Mouse (Mus musculus) MEL (cell line): ENCODE measurements around the gene Artn. TPM values are rescaled to one million over a fixed set of nuclear protein-coding genes. Genes with fewer than 3 reads are reported as not detected.

Source experiments
- DNase-seq: peaks from one replicate; pipeline ENCODE4 v3.0.0; 2011; ENCODE audit warnings: low read depth, low spot score
- H3K27ac ChIP-seq: 2 replicates; pipeline ENCODE4 v1.5.1; 2012; ENCODE audit warnings: low read depth, mild to moderate bottlenecking, control low read depth, low read length, moderate library complexity; ENCODE audit not compliant: control insufficient read depth
- H3K27me3 ChIP-seq, 2 experiments: fragments of 150-350 bp in 1 of 2; sonication (generic) in 1 of 2; 2 replicates each; pipeline ENCODE4 v1.6.1; 2012; ENCODE audit warnings: low read length in 2 of 2, mild to moderate bottlenecking in 2 of 2, improper control_type of control experiment in 1 of 2, moderate library complexity in 1 of 2; ENCODE audit not compliant: insufficient read depth in 2 of 2, control insufficient read depth in 1 of 2
- H3K36me3 ChIP-seq, 2 experiments: 2 replicates each; pipeline ENCODE4 v1.6.1; 2012 to 2014; ENCODE audit warnings: low read length in 2 of 2, improper control_type of control experiment in 1 of 2, inconsistent platforms in 1 of 2, mild to moderate bottlenecking in 1 of 2; ENCODE audit not compliant: insufficient read depth in 2 of 2, control insufficient read depth in 1 of 2
- H3K4me1 ChIP-seq, 2 experiments: fragments of 150-350 bp in 1 of 2; sonication (generic) in 1 of 2; 2 replicates each; pipeline ENCODE4 v1.6.1; 2012; ENCODE audit warnings: low read length in 2 of 2, improper control_type of control experiment in 1 of 2, mild to moderate bottlenecking in 1 of 2; ENCODE audit not compliant: insufficient read depth in 2 of 2, control insufficient read depth in 1 of 2
- H3K4me3 ChIP-seq, 2 experiments: fragments of 150-350 bp in 1 of 2; sonication (generic) in 1 of 2; 2 replicates each; pipeline ENCODE4 v1.5.1; 2012; ENCODE audit warnings: low read depth in 2 of 2, low read length in 2 of 2, mild to moderate bottlenecking in 2 of 2, moderate library complexity in 2 of 2, control low read depth in 1 of 2, improper control_type of control experiment in 1 of 2; ENCODE audit not compliant: control insufficient read depth in 1 of 2, insufficient read depth in 1 of 2
- H3K79me2 ChIP-seq: 2 replicates; pipeline ENCODE4 v1.6.1; 2012; ENCODE audit warnings: mild to moderate bottlenecking, low read length, moderate library complexity; ENCODE audit not compliant: control insufficient read depth, poor library complexity, insufficient read depth
- H3K9ac ChIP-seq: 2 replicates; pipeline ENCODE4 v1.6.1; 2012; ENCODE audit warnings: low read depth, mild to moderate bottlenecking, control low read depth, low read length, moderate library complexity; ENCODE audit not compliant: control insufficient read depth, poor library complexity, severe bottlenecking
- H3K9me3 ChIP-seq: fragments of 150-350 bp; sonication (generic); replicated peaks from 2 replicates; pipeline ENCODE4 v1.6.1; 2012; ENCODE audit warnings: mild to moderate bottlenecking, low read length, improper control_type of control experiment, moderate library complexity; ENCODE audit not compliant: insufficient read depth
- BHLHE40 ChIP-seq: IDR thresholded peaks from 2 replicates; pipeline ENCODE4 v1.6.1; 2012; ENCODE audit warnings: low read depth, mild to moderate bottlenecking, inconsistent platforms, low read length, improper control_type of control experiment, borderline replicate concordance
- CHD1 ChIP-seq: IDR thresholded peaks from 2 replicates; pipeline ENCODE4 v1.6.1; 2012; ENCODE audit warnings: low read depth, mild to moderate bottlenecking, inconsistent platforms, low read length, improper control_type of control experiment
- CTCF ChIP-seq, 3 experiments: IDR thresholded peaks in 2 of 3; conservative IDR thresholded peaks in 1 of 3; 2 replicates each; pipeline ENCODE4 v1.5.1; 2011 to 2012; ENCODE audit warnings: low read length in 3 of 3, low read depth in 2 of 3, mild to moderate bottlenecking in 2 of 3, improper control_type of control experiment in 1 of 3, inconsistent platforms in 1 of 3, mixed read lengths in 1 of 3, moderate library complexity in 1 of 3; ENCODE audit not compliant: control insufficient read depth in 1 of 3, insufficient read depth in 1 of 3, poor library complexity in 1 of 3, severe bottlenecking in 1 of 3
- GABPA ChIP-seq: IDR thresholded peaks from 2 replicates; pipeline ENCODE4 v1.6.1; 2012; ENCODE audit warnings: low read depth, mild to moderate bottlenecking, inconsistent platforms, low read length, improper control_type of control experiment, moderate library complexity
- JUND ChIP-seq: IDR thresholded peaks from 2 replicates; pipeline ENCODE4 v1.6.1; 2011; ENCODE audit warnings: low read depth, mild to moderate bottlenecking, improper control_type of control experiment, low read length
- KAT2A ChIP-seq: conservative IDR thresholded peaks from 2 replicates; pipeline ENCODE4 v1.6.1; 2012; ENCODE audit warnings: low read depth, low read length, improper control_type of control experiment, inconsistent platforms
- MAX ChIP-seq: IDR thresholded peaks from 2 replicates; pipeline ENCODE4 v1.6.1; 2011; ENCODE audit warnings: low read length, improper control_type of control experiment
- MEF2A ChIP-seq: IDR thresholded peaks from 2 replicates; pipeline ENCODE4 v1.6.1; 2014; ENCODE audit warnings: low read depth, mild to moderate bottlenecking, inconsistent platforms, low read length, improper control_type of control experiment; ENCODE audit not compliant: poor library complexity, insufficient replicate concordance, severe bottlenecking; ENCODE audit errors: extremely low read depth
- MXI1 ChIP-seq: IDR thresholded peaks from 2 replicates; pipeline ENCODE4 v1.6.1; 2011; ENCODE audit warnings: mild to moderate bottlenecking, low read depth, low read length, improper control_type of control experiment
- POLR2AphosphoS5 ChIP-seq: IDR thresholded peaks from 2 replicates; pipeline ENCODE4 v1.6.1; 2012; ENCODE audit warnings: low read depth, borderline replicate concordance, mild to moderate bottlenecking, inconsistent platforms, low read length, moderate library complexity, mixed read lengths
- RAD21 ChIP-seq: IDR thresholded peaks from 2 replicates; pipeline ENCODE4 v1.6.1; 2011; ENCODE audit warnings: mild to moderate bottlenecking, low read depth, low read length, improper control_type of control experiment
- RCOR1 ChIP-seq: IDR thresholded peaks from 2 replicates; pipeline ENCODE4 v1.6.1; 2012; ENCODE audit warnings: low read depth, mild to moderate bottlenecking, inconsistent platforms, low read length, improper control_type of control experiment
- TAL1 ChIP-seq: IDR thresholded peaks from 2 replicates; pipeline ENCODE4 v1.6.1; 2012; ENCODE audit warnings: mild to moderate bottlenecking, inconsistent platforms, low read length, moderate library complexity, mixed read lengths
- TBP ChIP-seq: IDR thresholded peaks from 2 replicates; pipeline ENCODE4 v1.8.0; 2011; ENCODE audit warnings: low read depth, low read length, improper control_type of control experiment
- TCF12 ChIP-seq: IDR thresholded peaks from 2 replicates; pipeline ENCODE4 v1.6.1; 2014; ENCODE audit warnings: low read depth, mild to moderate bottlenecking, inconsistent platforms, low read length, improper control_type of control experiment, moderate library complexity
- ZKSCAN1 ChIP-seq: IDR thresholded peaks from 2 replicates; pipeline ENCODE4 v1.6.1; 2012; ENCODE audit warnings: low read depth, mild to moderate bottlenecking, inconsistent platforms, low read length, improper control_type of control experiment, moderate library complexity
- polyA plus RNA-seq, 2 experiments: library from polyadenylated mRNA; stranded (reverse) in 1 of 2; unstranded in 1 of 2; fragments of >175 nt in 1 of 2; fragments of >200 nt in 1 of 2; gene quantifications; 2 replicates each; pipeline versions ENCODE4 v1.2.1 to v1.2.4; 2012; ENCODE audit warnings: low replicate concordance in 2 of 2, low read depth in 1 of 2; ENCODE audit not compliant: insufficient read length in 2 of 2, insufficient read depth in 1 of 2, missing spikeins in 1 of 2
- total RNA-seq: library from RNA; depleted of rRNA; stranded (reverse); fragments of 300-350 nt; gene quantifications from 2 replicates; pipeline ENCODE4 v1.2.3, GENCODE M21; 2012

Gene Artn
- total and polyA plus RNA-seq, 3 experiments = 0.08 to 0.21 TPM; not detected in 1

DNA sequence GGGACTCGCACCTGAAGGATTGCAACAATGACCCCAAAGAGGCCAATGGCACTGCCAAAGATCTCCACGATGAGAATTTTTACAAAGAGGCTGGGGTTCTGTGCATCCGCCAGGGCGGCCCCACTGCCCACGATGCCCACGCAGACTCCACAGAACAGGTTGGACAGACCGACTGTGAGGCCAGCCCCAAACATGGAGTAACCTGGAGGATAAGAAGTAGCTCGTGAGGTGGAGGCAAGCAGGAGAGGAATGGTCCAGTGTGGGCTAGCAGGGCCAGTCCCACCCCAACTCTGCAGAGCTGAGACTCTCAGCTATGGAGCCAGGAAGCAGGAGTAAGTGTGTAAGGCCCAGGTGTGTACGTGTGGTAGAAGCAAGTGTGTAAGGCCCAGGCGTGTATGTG, 44.5 kb downstream of the Artn start:
- H3K79me2 ChIP-seq = peaks cover 15% of the 10 kb centered on the region
- H3K4me3 ChIP-seq = no peak overlapping the region
- H3K27me3 ChIP-seq = no peaks in the 10 kb centered on the region
- H3K27ac ChIP-seq = no peak overlapping the region
- TF ChIP-seq MXI1 (no peak), RAD21 (no peak), RCOR1 (no peak), CHD1 (no peak), GABPA (no peak), TBP (no peak), JUND (no peak), KAT2A (no peak), TAL1 (no peak), ZKSCAN1 (no peak), POLR2AphosphoS5 (no peak), CTCF (IDR thresholded peaks at IDR 0.05 in 2 of 3, conservative IDR thresholded peaks at IDR 0.05 in 1 of 3; ENCODE audit: control insufficient read depth in 1 of 3, insufficient read depth in 1 of 3, low read depth in 2 of 3, low read length in 3 of 3, poor library complexity in 1 of 3, severe bottlenecking in 1 of 3) (no peak), MEF2A (no peak), BHLHE40 (no peak), MAX (no peak), TCF12 (no peak)
- H3K4me1 ChIP-seq = peaks cover 0 to 10% of the 10 kb centered on the region in 2 experiments; a peak in 2 of 4 replicates
- H3K9ac ChIP-seq = no peak overlapping the region
- H3K9me3 ChIP-seq = no peaks in the 10 kb centered on the region
- peaks cover 0 to 3% of the 10 kb centered on the region in 2 experiments; a peak in 3 of 4 replicates for H3K36me3 ChIP-seq
- DNase-seq = no peak

DNA sequence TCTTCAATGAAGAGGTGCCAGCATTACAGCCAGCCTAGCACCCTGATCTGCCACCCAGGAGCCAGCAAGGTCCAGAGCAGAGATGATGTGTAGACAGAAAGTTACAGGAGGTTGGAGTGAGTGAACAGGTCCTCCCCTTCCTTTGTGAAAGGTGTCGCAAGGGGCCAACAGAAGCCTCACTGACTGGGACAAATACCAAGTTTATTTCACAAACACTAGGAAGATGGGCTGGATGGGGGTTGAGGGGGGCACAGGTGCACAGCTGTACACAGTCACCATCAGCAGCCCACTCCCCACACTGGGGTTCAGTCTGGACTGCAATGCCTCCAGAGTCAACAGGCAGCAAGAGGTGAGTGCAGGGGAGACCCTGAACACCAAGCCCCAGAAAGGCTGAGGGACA, 45.4 kb downstream of the Artn start:
- Histone ChIP-seq H3K79me2 (peaks cover 15% of the 10 kb centered on the region), H3K9ac (no peak overlapping the region), H3K4me1 (peaks cover 0 to 10% of the 10 kb centered on the region in 2 experiments; a peak in 2 of 4 replicates), H3K9me3 (no peaks in the 10 kb centered on the region), H3K4me3 (no peak overlapping the region), H3K27ac (no peak overlapping the region), H3K36me3 (peaks cover 0 to 3% of the 10 kb centered on the region in 2 experiments; a peak in 3 of 4 replicates), H3K27me3 (no peaks in the 10 kb centered on the region)
- TF ChIP-seq RAD21 = no peak
- DNase-seq = no peak
